Mouse (Mus musculus) gastrocnemius, adult 2 months (tissue): Measurements from ENCODE around the gene Troap. TPM values are rescaled to one million over a fixed set of nuclear protein-coding genes. Genes with fewer than 3 reads are reported as not detected.
A peak's percentile ranks its signal among the peaks of the same experiment; 100 is the strongest.

Source experiments
- DNase-seq: peaks from one replicate; pipeline ENCODE4 v3.0.0; 2022
- H3K27ac ChIP-seq: fragments of 200-600 bp; 2 replicates; pipeline ENCODE4 v1.8.1; 2022; ENCODE audit warnings: mild to moderate bottlenecking
- H3K4me3 ChIP-seq: fragments of 200-600 bp; 2 replicates; pipeline ENCODE4 v1.8.1; 2022; ENCODE audit warnings: mild to moderate bottlenecking, moderate library complexity
- CTCF ChIP-seq: fragments of 200-600 bp; IDR thresholded peaks from 2 replicates; pipeline ENCODE4 v1.8.1; 2022; ENCODE audit warnings: antibody characterized with exemption, mild to moderate bottlenecking, moderate library complexity
- intact Hi-C: fragments of 180-260 bp; cut with DNase I; formaldehyde crosslinking; loops from one replicate; pipeline ENCODE4 v1.15.1; 2025
- long read RNA-seq, 2 experiments: library from polyadenylated mRNA; stranded (forward); transcript quantifications; one replicate each; pipeline ENCODE4 v2.0.0; 2021
- total RNA-seq, 2 experiments: library from RNA; stranded (reverse); gene quantifications; 2 replicates each; pipeline ENCODE4 v1.2.3; 2021

The Troap gene
- total RNA-seq, result not detected
- long read RNA-seq, experiment 1, result 0 reads
- long read RNA-seq, experiment 2, result 0 reads

DNA sequence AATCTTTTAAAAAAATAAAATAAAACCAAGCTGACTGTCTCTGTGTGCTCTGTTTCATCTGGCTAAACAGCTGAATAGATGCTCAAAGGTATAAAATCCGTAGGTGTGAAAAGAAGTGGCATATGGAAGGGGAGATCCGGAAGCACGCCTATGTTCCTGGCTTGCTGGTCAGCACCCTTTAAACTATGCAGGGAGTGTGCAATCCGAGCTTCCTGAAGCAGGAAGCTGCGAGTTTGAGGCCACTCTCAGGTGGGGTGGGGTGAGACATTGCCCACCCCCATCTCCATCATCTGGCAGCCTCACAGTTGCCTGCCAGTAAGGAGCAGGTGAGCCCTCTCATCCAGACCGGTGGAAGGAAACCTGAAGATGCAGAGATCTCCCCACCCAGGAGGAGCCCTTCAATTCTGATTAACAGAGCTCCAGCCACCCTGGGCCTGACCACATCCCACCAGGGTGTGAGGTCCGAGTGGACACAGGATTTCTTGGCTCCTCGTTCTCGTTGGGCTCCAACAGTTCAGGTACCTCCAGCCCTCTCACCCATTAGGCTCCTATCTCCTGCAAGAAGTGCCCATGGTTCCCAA lies at the start of gene Troap:
Gene Troap, plus strand, starts transcription at position 557 of the 581 bp plus-strand sequence.
- Histone ChIP-seq H3K27ac (peak within 1 kb of the TSS; percentile 98), H3K4me3 (peak within 1 kb of the TSS; percentile 89)
- DNase-seq, result no peak
- intact Hi-C loops, result no loop called here
- no peak for TF ChIP-seq CTCF

DNA sequence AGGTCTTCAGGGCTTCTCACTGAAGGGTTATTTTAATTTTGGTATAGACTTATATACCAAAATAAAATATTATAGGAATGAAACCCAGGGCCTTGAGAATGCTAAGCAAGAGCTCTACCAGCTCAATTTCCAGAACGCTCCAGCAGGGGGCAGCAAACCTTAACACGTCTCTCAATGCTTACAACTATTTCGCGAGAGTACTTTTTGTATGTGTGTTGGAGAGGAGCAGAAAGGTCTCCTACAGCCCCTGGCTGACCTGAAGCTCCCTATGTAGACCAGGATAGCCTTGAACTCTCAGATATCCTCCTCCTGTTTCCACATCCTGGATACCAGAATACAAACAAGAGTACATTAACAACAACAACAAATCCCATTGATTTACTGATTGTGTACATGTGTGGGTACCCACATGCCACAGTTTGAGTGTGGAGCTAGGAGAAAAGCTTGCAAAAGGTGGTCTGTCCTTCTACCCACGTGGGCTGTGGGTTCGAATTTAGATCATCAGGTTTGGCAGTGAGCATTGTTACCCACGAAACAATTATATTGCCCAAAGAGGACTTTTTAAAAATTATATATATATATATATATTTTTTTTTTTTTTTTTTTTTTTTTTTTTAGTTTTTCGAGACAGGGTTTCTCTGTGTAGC lies 49.6 kb upstream of the Troap start:
- intact Hi-C loops, result no loop called here
- Histone ChIP-seq H3K4me3 (no peak overlapping the region; the same call in 1 of the 2 replicates), H3K27ac (no peak overlapping the region)
- peak; percentile 83 for DNase-seq
- peak; percentile 87 for TF ChIP-seq CTCF

DNA sequence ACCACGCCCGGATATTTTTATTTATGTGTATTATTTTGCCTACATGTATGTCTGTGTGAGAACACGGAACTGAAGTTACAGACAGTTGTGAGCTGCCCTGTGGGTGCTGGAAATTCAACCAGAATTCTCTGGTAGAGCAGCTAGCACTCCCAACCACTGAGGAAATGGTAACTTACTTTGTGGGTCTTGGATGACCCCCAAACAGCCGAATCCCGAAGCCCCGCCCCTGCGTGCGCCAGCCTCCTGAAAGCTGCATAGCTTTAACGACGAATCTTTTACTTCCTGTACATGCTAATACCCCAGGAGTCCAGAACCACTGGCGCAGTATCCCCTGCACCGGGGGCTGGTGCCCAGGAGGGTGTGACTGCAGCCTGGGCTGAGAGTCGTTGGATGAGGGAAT lies 49.0 kb upstream of the Troap start:
- intact Hi-C loops, result no loop called here
- H3K4me3 ChIP-seq, result no peak overlapping the region
- no peak overlapping the region for H3K27ac ChIP-seq
- TF ChIP-seq CTCF, result no peak
- DNase-seq, result no peak

DNA sequence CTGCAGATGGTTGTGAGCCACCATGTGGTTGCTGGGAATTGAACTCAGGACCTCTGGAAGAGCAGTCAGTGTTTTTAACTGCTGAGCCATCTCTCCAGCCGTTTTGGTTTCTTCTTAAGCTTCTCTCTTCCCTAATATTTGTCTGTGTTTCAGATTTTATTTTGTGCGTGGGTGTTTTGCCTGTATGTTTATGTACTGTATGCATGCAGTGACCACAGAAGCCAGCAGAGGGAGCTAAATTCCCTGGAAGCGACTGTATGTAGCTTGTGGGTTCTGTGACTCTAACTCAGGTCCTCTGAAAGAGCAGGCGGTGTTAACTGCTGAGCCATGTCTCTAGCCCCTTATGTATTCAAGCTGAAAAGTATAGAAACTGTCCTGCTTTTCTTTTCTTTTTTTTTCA lies 48.1 kb upstream of the Troap start:
- TF ChIP-seq CTCF, result peak; percentile 68
- DNase-seq, result no peak
- intact Hi-C loops, result no loop called here

DNA sequence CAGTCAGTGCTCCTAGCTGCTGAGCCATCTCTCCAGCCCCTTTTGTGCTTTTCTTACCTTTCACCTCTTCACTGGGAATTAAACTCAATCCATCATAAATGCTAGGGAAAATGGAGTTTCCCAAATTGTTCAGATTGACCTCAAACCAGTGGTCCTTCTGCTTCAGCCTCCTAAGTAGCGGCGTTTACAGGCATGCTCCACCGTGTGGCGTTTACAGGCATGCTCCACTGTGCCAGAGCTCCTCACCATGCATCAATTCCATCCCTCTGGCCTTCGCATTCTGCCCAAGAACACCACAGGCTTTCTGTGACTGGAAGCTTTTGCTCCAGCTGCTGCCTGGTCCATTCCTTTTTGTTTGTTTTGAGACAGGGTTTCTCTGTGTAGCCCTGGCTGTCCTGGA lies 47.3 kb upstream of the Troap start:
- Histone ChIP-seq H3K27ac (no peak overlapping the region), H3K4me3 (no peak overlapping the region)
- TF ChIP-seq CTCF, result no peak
- no peak for DNase-seq
- intact Hi-C loops, result no loop called here

More for the DNA sequence above, 48.1 kb upstream of the Troap start:
- H3K4me3 ChIP-seq, result no peak overlapping the region
- H3K27ac ChIP-seq, result no peak overlapping the region

DNA sequence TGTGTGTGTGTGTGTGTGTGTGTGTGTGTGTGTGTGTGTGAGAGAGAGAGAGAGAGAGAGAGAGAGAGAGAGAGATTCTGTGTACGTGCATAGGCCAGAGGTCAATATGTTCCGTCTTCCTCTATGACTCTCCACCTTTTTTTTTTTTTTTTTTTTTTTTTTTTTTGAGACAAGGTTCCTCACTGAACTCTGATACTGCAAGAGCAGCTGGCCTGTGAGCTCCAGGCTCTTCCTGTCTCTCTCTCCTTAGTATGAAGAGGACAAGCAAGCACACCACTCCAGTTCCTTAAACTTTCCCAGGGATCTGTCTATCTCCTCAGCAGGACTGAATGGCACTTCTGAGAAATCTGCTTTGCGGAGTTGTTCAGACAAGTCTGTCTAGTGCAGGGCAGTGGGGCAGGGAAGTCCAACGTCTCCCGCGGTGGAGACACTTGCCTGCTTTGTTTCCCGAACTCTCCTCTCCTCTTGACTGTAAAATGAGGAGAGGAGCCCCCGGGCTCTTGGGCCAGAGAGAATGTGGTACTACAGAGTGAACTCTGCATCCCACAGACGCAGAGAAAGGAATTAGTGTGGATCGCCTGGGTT lies 45.4 kb upstream of the Troap start:
- Histone ChIP-seq H3K27ac (peak overlapping the region; percentile 90), H3K4me3 (peak overlapping the region; percentile 89)
- intact Hi-C loops, result no loop called here
- no peak for DNase-seq
- TF ChIP-seq CTCF, result no peak

DNA sequence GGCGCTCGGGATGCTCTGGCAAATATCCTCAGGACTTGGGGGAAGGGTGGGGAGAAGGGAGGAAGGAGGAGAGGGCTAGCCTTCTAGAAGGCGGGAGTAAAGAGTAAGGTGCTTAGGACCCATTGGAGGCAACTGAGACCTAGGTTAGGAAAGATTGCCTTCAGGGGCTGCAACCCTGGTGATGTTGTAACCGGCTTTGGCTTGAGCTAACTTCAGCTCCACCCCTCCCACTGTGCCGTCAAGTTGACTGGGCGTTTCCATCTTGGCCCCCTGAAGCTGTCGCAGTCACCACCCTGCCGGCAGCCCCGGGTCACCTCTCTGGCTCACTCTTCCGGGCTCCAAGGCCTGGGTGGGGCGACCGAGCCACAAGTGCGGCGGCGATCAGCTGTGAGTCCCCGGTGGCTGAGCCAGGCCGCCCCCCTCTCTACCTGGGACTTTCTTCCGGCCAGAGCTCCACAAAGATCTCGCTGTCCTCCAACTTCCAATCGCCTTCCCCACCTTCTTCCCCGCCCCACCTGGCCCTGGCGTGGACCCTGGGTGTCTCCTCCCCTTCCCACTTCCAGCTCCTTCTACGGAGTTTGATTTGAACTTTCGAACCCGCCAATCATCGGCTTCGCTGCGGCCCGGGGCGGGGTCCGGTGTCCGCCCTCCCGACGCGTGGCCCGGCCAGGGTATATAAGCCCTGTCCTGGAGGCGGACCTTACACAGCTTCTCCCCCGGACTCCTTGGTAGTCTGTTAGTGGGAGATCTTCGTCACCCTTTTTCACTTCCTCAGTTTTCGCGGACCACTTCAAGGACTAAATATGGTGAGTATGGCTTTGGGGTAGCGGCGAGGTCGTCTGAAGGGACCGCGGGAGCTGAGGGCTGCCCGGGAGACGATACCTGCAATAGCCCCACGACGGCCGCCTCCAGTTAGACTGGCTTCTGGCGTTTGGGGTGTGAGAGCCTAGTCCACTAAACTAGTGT lies 44.5 kb upstream of the Troap start, which contains the start of gene Tuba1c:
Gene Tuba1c, plus strand, starts transcription at position 273 of the 966 bp plus-strand sequence.
- H3K27ac ChIP-seq, result peak within 1 kb of the TSS; percentile 90
- peak; percentile 97 for DNase-seq
- no peak for TF ChIP-seq CTCF
- intact Hi-C loops, result no loop called here
- H3K4me3 ChIP-seq, result peak within 1 kb of the TSS; percentile 89

DNA sequence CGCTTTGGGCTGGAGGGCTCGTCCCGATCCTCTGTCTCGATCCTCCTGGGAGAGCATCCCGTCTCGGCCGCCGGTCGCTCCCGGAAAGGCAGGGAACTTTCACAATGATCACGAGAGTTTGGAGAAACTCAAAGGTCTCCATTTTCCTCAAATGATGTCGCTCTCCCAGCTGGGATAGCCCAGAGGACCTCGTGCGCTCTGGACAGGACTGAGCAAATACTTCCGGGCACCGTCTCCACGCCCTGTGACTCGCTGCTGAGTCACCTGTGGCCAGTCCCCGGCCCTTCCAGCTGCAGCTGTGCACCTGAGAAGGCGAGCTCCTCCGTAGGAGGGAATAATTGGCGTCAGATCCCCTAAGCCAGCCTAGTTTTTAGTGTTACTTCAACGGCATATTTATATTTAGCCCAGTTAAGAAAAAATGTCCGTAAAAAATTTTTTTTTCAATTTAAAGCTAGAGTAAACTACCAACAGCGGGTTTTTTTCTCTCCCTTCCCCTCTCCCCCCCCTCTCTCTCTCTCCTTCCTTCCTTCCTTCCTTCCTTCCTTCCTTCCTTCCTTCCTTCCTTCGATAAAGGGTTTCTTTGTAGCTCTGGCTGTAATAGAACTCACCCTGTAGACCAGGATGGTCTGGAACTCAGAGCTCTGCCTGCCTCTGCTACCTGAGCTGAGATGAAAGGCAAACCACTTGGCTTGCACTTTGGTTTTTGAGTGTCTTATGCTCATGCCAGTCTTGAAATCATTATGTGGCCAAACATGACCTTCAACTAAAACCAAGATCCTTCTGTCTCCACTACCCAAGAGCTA lies 43.6 kb upstream of the Troap start:
- Histone ChIP-seq H3K27ac (peak overlapping the region; percentile 90), H3K4me3 (peak overlapping the region; percentile 89)
- intact Hi-C loops, result no loop called here
- no peak for TF ChIP-seq CTCF
- DNase-seq, result peak; percentile 65

DNA sequence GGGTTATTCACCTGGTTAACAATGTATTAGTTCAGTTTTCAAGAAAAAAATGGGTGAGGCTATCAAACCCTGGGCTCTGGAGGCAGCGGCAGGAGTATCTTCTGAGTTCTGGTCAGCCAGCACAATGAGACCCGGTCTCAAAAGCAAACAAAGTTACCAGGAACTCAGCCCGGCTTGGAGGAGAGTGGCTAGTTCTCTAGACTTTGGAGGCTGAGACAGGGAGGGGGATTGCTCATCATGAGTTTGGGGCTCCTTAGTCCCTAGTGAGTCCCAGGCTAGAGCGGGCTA lies 43.0 kb upstream of the Troap start:
- Histone ChIP-seq H3K4me3 (peak overlapping the region; percentile 89), H3K27ac (no peak overlapping the region)
- no peak for DNase-seq
- intact Hi-C loops, result no loop called here
- TF ChIP-seq CTCF, result no peak

DNA sequence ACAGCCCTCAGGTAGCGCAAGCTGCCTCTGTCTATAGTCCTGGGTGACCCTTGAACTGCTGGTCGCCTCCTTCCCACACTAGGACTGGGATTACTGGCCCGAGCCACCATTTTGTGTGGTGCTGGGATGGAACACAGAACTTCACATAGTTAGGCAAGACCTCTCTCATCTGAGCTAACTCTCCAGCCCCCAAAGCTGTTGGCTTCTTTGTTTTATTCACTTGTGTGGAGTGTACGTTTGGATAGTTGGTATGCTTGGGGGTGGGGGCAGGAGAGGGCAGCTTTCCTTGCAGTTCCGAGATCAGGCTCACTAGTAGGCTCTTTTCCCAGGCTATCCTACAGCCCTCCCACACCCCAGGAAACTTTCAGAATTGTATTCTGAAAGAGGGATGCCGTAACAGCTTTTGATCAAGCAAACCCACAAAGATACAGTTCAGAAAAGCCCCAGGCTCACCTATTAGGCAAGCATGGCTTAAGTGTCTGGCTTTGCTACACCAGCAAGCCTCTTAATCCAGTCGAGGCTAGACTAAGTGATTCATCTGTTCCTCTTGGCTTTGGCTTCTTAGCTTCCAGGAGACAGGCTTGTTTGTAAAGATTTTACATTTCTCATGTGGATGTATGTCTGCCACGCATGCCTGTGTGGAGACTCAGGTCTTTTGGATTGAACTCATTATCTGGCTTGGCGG lies 42.2 kb upstream of the Troap start:
- no peak for TF ChIP-seq CTCF
- intact Hi-C loops, result no loop called here
- H3K4me3 ChIP-seq, result peak overlapping the region; percentile 89; the same call in 1 of the 2 replicates
- DNase-seq, result no peak
- 0 out of 2 replicates have a peak overlapping the region, but pooled peaks have one; percentile 28 for H3K27ac ChIP-seq

DNA sequence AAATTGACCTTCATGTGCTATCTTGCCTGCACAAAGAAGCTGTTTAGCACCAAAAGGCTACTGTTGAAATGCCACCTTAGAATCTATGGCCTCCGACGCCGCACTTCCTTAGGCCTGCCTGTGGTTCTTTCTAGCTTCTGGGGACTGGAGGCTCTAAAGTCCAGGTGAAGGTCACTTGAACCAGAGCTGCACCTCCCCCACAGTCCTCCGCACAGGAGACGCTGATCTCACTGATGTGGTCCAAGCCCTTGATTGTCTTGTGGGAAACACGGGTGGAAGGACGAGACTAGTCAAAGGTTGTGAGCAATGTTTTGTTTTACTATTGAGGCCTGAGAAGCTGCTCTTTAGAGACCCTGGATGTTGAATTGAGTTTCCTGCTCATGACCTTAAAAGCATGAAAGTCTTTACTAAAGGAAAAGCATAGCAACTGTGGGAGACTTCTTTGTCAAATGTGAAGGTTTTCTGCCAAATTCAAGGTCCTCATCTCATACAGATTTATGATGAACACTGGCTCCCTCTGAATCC lies 41.6 kb upstream of the Troap start:
- no peak for DNase-seq
- Histone ChIP-seq H3K4me3 (peak overlapping the region; percentile 89), H3K27ac (0 out of 2 replicates have a peak overlapping the region, but pooled peaks have one; percentile 28)
- intact Hi-C loops, result no loop called here
- no peak for TF ChIP-seq CTCF
